Mouse (Mus musculus): Measurements from ENCODE around the gene Elmo1. TPM values are rescaled to one million over a fixed set of nuclear protein-coding genes. Genes with fewer than 3 reads are reported as not detected.

Elmo1 gene
- polyA plus RNA-seq, 1 experiment, result 52.5 TPM

GRCm38 (mm10) chr13:20601421-20601820 lies 511.0 kb downstream of the Elmo1 start:
- WGBS, result 90% methylated on average over 1 of the region's 1 CpGs
- no peak overlapping the region for H3K27ac ChIP-seq (ENCODE audit: control insufficient read depth, insufficient read depth, low read length)
- DNase-seq, result no peak
- H3K4me1 ChIP-seq (replicated peaks; ENCODE audit: control insufficient read depth, insufficient read depth, low read length), result no peaks in the 10 kb centered on the region
- no peaks in the 10 kb centered on the region for H3K27me3 ChIP-seq (ENCODE audit: control insufficient read depth, insufficient read depth, low read length)
- H3K36me3 ChIP-seq (ENCODE audit: control insufficient read depth, insufficient read depth, low read length), result 0 out of 2 replicates have a peak, but pooled peaks cover 4% of the 10 kb centered on the region
- no peak for TF ChIP-seq CTCF (IDR thresholded peaks at IDR 0.05; ENCODE audit: borderline replicate concordance, control insufficient read depth, extremely low read depth, insufficient read depth, low read length, poor library complexity)
- TF ChIP-seq POLR2A (IDR thresholded peaks at IDR 0.05; ENCODE audit: control insufficient read depth, extremely low read depth, insufficient read depth, low read length, poor library complexity), result no peak
- H3K4me3 ChIP-seq (ENCODE audit: control insufficient read depth, insufficient read depth, low read length), result no peak overlapping the region

- Histone ChIP-seq H3K4me3 (ENCODE audit: control insufficient read depth, insufficient read depth, low read length) (no peak overlapping the region), H3K36me3 (ENCODE audit: control insufficient read depth, insufficient read depth, low read length) (0 out of 2 replicates have a peak, but pooled peaks cover 4% of the 10 kb centered on the region), H3K27ac (ENCODE audit: control insufficient read depth, insufficient read depth, low read length) (no peak overlapping the region), H3K4me1 (replicated peaks; ENCODE audit: control insufficient read depth, insufficient read depth, low read length) (no peaks in the 10 kb centered on the region), H3K27me3 (ENCODE audit: control insufficient read depth, insufficient read depth, low read length) (no peaks in the 10 kb centered on the region)
- over 99% methylated on average over 3 of the region's 3 CpGs for WGBS
- DNase-seq, result no peak
- TF ChIP-seq POLR2A (IDR thresholded peaks at IDR 0.05; ENCODE audit: control insufficient read depth, extremely low read depth, insufficient read depth, low read length, poor library complexity) (no peak), CTCF (IDR thresholded peaks at IDR 0.05; ENCODE audit: borderline replicate concordance, control insufficient read depth, extremely low read depth, insufficient read depth, low read length, poor library complexity) (no peak)
These were observed 516.5 kb downstream of the Elmo1 start for GRCm38 (mm10) chr13:20606891-20607290.

GRCm38 (mm10) chr13:20609003-20609688 lies 518.8 kb downstream of the Elmo1 start:
- 0 out of 2 replicates have a peak, but pooled peaks cover 4% of the 10 kb centered on the region for H3K36me3 ChIP-seq (ENCODE audit: control insufficient read depth, insufficient read depth, low read length)
- H3K4me1 ChIP-seq (replicated peaks; ENCODE audit: control insufficient read depth, insufficient read depth, low read length), result no peaks in the 10 kb centered on the region
- H3K27ac ChIP-seq (ENCODE audit: control insufficient read depth, insufficient read depth, low read length), result no peak overlapping the region
- 88% methylated on average over 3 of the region's 3 CpGs for WGBS
- DNase-seq, result no peak
- TF ChIP-seq CTCF (IDR thresholded peaks at IDR 0.05; ENCODE audit: borderline replicate concordance, control insufficient read depth, extremely low read depth, insufficient read depth, low read length, poor library complexity) (no peak), POLR2A (IDR thresholded peaks at IDR 0.05; ENCODE audit: control insufficient read depth, extremely low read depth, insufficient read depth, low read length, poor library complexity) (no peak)
- no peak overlapping the region for H3K4me3 ChIP-seq (ENCODE audit: control insufficient read depth, insufficient read depth, low read length)
- no peaks in the 10 kb centered on the region for H3K27me3 ChIP-seq (ENCODE audit: control insufficient read depth, insufficient read depth, low read length)

GRCm38 (mm10) chr13:20615596-20616469 lies 525.4 kb downstream of the Elmo1 start:
- 94% methylated on average over 10 of the region's 10 CpGs for WGBS

GRCm38 (mm10) chr13:20619946-20620345 lies 529.5 kb downstream of the Elmo1 start:
- H3K27me3 ChIP-seq (ENCODE audit: control insufficient read depth, insufficient read depth, low read length), result no peaks in the 10 kb centered on the region
- no peak for DNase-seq
- no peak overlapping the region for H3K27ac ChIP-seq (ENCODE audit: control insufficient read depth, insufficient read depth, low read length)
- TF ChIP-seq POLR2A (IDR thresholded peaks at IDR 0.05; ENCODE audit: control insufficient read depth, extremely low read depth, insufficient read depth, low read length, poor library complexity) (no peak), CTCF (IDR thresholded peaks at IDR 0.05; ENCODE audit: borderline replicate concordance, control insufficient read depth, extremely low read depth, insufficient read depth, low read length, poor library complexity) (no peak)
- H3K4me1 ChIP-seq (replicated peaks; ENCODE audit: control insufficient read depth, insufficient read depth, low read length), result no peaks in the 10 kb centered on the region
- WGBS, result 98% methylated on average over 5 of the region's 5 CpGs
- H3K4me3 ChIP-seq (ENCODE audit: control insufficient read depth, insufficient read depth, low read length), result no peak overlapping the region
- no peaks in the 10 kb centered on the region for H3K36me3 ChIP-seq (ENCODE audit: control insufficient read depth, insufficient read depth, low read length)

More at GRCm38 (mm10) chr13:20615596-20616469, 525.4 kb downstream of the Elmo1 start:
- Histone ChIP-seq H3K4me3 (ENCODE audit: control insufficient read depth, insufficient read depth, low read length) (no peak overlapping the region), H3K27ac (ENCODE audit: control insufficient read depth, insufficient read depth, low read length) (no peak overlapping the region), H3K4me1 (replicated peaks; ENCODE audit: control insufficient read depth, insufficient read depth, low read length) (no peaks in the 10 kb centered on the region), H3K36me3 (ENCODE audit: control insufficient read depth, insufficient read depth, low read length) (no peaks in the 10 kb centered on the region), H3K27me3 (ENCODE audit: control insufficient read depth, insufficient read depth, low read length) (no peaks in the 10 kb centered on the region)
- DNase-seq, result no peak
- TF ChIP-seq POLR2A (IDR thresholded peaks at IDR 0.05; ENCODE audit: control insufficient read depth, extremely low read depth, insufficient read depth, low read length, poor library complexity) (no peak), CTCF (IDR thresholded peaks at IDR 0.05; ENCODE audit: borderline replicate concordance, control insufficient read depth, extremely low read depth, insufficient read depth, low read length, poor library complexity) (no peak)

- Histone ChIP-seq H3K4me1 (replicated peaks; ENCODE audit: control insufficient read depth, insufficient read depth, low read length) (no peaks in the 10 kb centered on the region), H3K36me3 (ENCODE audit: control insufficient read depth, insufficient read depth, low read length) (no peaks in the 10 kb centered on the region), H3K27ac (ENCODE audit: control insufficient read depth, insufficient read depth, low read length) (no peak overlapping the region), H3K4me3 (ENCODE audit: control insufficient read depth, insufficient read depth, low read length) (no peak overlapping the region), H3K27me3 (ENCODE audit: control insufficient read depth, insufficient read depth, low read length) (no peaks in the 10 kb centered on the region)
- no peak for DNase-seq
- TF ChIP-seq POLR2A (IDR thresholded peaks at IDR 0.05; ENCODE audit: control insufficient read depth, extremely low read depth, insufficient read depth, low read length, poor library complexity), result no peak
- no peak for TF ChIP-seq CTCF (IDR thresholded peaks at IDR 0.05; ENCODE audit: borderline replicate concordance, control insufficient read depth, extremely low read depth, insufficient read depth, low read length, poor library complexity)
- WGBS, result 87% methylated on average over 7 of the region's 7 CpGs
These were observed 532.9 kb downstream of the Elmo1 start for GRCm38 (mm10) chr13:20623071-20623850.

Data from thymus, adult 2 months (tissue).